Mouse (Mus musculus) thymus, postnatal 0 days (tissue): ENCODE data around the gene Slc7a4. TPM values are rescaled to one million over a fixed set of nuclear protein-coding genes. Genes with fewer than 3 reads are reported as not detected.
A peak's percentile ranks its signal among the peaks of the same experiment; 100 is the strongest.

Source experiments
- DNase-seq: peaks from one replicate; pipeline ENCODE4 v3.0.0-alpha.2; 2015; ENCODE audit warnings: low spot score
- polyA plus RNA-seq: library from polyadenylated mRNA; unstranded; fragments of >200 nt; fragmentation: Nextera tagmentation; extraction: Ambion mirVana; gene quantifications from 2 replicates; pipeline ENCODE4 v1.2.1, GENCODE M21; 2015

The Slc7a4 gene
- polyA plus RNA-seq: 1.5 and 2.1 TPM in 2 replicates

DNA sequence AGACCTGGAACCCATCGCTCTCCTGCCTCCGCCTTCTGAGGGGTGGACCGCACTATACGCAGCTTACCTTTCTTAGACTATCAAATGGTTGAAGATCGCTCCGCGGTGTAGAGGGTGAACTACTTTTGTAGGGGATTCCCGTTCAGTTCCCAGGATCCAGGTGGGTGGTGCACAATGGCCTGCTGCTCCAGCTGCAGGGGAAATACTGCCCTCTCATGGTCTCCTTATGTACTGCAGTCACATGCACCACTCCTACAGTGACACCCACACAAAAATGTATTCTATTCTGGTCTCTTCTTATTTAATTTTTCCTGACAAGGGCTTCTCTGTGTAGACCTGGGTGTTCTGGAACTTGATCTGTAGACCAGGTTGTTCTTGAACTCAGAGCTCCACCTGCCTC is at the start of gene Slc7a4:
Gene Slc7a4, minus strand, starts transcription at position 151 of the 400 bp plus-strand sequence.
- peak; percentile 50 for DNase-seq

- no peak for DNase-seq
Measured at GRCm38 (mm10) chr16:17632580-17632979, 49.6 kb upstream of the Slc7a4 start.

DNA sequence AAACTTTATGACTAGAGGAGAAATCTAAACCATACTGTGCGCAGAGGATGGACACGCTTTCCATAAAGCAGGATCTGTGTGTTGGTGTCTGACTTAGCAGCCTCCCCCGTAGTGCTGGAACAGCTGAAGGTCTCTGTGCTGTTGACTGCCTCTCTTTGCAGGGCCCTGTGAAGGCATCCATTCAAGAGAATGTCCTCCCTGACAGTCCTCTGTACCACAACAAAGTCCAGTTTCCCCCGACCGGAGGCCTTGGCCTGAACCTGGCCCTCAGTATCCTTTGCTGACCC is 43.2 kb upstream of the Slc7a4 start:
- no peak for DNase-seq

- no peak for DNase-seq
Measured at GRCm38 (mm10) chr16:17625488-17626268, 42.7 kb upstream of the Slc7a4 start.

DNA sequence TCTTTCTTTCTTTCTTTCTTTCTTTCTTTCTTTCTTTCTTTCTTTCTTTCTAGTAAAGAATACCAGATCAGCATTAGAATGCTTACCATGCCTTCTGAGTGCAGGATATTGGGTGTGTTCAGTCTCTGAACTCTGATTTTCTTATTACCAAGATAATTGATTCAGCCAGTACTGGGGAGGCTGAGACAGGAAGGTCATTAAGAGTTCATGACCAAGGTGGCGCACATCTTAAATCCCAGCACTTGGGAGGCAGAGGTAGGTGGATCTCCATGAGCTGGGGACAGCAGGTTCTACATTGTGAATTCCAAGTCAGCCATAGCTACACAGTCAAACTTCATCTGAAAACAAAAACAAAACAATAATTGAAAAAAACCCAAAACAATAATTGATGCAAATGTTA is 38.9 kb upstream of the Slc7a4 start:
- no peak for DNase-seq

- DNase-seq: peak; percentile 87
Measured at GRCm38 (mm10) chr16:17619198-17620105, 36.4 kb upstream of the Slc7a4 start, which contains the start of gene Smpd4. Gene Smpd4, plus strand, starts transcription at chr16:17619354.

DNA sequence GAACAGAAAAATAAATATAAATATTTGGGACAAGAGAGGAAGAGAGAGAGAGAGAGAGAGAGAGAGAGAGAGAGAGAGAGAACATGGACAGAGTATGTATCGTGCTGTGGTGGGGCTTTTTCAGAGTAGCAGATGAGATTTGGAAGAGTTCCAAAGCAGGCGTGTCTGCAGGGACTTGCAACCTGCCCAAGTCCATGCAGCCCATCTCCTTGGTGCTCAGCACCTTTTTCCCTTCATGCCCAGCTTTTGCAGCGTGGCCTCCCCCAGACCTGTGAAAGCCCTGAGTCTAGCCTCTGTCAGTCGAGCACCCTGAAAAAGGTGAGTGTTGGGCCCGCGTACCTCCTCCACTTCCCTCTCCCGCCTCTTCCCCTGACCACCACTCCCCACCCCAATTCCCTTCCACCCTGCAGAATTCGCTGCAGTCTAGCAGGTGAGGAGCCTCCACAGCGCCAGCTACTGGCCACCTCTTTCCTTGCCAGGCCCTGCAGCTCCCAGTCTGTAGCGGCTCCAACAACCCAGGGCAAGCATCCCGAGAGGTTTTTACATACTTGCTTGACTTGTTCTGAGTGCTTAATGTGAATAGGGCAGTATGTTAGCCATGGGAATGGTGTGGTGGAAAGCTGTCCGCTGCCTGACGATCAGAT is 35.0 kb upstream of the Slc7a4 start:
- DNase-seq: peak; percentile 60

DNA sequence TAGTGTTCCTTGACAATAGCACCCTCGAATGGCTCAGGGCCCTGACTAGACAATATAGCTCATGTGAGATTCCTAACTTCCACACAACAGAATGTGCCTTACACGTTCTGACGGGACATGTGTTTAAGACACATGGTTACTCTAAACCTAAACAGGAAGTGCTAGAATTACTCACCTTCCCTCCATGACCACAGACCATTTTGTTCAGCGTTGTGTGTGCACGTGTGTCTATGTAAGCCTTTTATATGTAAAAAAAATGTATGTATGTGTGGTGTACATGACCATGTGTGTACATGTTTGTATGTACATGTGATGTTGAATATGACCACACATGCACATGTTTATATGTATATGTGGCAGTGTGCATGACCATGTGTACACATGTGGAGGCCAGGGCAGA is 33.2 kb upstream of the Slc7a4 start:
- no peak for DNase-seq

GRCm38 (mm10) chr16:17614740-17615139 is 31.7 kb upstream of the Slc7a4 start:
- DNase-seq: peak; percentile 3

- DNase-seq: no peak
Measured at GRCm38 (mm10) chr16:17611383-17611782, 28.4 kb upstream of the Slc7a4 start.

- DNase-seq: no peak
Measured at GRCm38 (mm10) chr16:17605684-17606083, 22.7 kb upstream of the Slc7a4 start.

DNA sequence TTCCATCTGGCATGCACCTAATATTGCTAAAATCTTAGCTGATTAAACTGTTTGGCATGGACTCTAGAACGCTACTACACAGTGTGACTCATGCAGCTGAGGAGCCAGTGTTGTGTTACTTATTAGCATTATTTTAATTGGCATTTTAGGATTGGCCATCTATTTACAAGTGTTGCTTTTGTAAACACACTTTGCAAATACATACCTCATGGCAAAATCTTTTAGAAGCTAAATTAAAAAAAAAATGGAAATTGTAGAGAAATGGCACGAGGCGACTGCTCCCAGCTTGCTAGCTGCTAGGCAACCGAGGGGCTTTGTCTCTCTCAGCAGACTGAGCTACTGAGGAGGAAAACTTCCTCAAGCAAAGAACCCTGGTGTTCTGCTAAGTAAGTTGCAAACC is 21.9 kb upstream of the Slc7a4 start:
- no peak for DNase-seq

DNA sequence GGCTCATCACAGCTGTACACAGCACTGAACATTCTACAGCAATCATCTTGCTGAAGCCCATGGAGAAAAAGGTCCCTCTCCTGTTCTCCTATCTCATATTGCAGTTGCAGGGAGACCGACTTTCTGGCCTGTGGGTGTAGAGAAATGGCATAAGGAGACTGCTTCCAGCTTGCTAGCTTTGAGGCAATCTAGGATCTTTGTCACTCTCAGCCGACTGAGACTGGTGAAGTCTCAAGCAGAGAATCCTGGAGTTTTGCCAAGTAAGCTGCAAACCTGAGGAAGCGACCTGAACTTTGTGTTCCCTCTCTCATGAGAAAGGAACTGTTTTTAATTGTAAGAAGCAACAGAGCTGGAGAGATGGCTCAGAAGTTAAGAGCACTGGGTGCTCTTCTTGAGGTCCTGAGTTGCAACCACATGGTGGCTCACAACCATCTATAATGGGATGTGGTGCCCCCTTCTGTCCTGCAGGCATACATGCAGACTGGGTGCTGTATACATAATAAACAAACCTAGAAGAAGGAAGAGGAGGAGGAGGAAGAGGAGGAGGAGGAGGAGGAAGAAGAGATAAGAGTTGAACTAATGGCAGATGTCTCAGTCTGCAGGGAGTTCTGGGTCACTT is 18.0 kb upstream of the Slc7a4 start:
- peak; percentile 15 for DNase-seq

DNA sequence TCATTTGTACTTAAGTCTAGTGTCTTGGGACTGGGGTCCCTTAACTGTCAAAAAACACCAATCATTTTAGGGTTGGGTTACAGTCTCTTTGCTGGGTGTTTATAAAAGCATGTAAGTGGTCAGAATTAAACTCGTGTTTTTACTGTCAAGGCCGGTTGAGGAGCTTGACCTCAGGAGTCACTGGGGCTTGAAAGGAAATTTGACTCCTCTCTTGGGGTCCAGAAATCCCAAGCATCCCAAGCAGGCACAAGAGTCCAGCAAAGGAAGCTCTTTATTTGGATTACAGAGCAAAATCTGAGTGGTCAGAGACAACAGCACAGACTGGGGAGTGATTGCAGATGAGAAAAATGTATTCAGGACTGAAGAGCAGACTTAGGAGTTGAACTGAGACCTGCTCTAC is 7.7 kb upstream of the Slc7a4 start:
- DNase-seq: no peak

GRCm38 (mm10) chr16:17584555-17584954 is 1.5 kb upstream of the Slc7a4 start:
- no peak for DNase-seq

DNA sequence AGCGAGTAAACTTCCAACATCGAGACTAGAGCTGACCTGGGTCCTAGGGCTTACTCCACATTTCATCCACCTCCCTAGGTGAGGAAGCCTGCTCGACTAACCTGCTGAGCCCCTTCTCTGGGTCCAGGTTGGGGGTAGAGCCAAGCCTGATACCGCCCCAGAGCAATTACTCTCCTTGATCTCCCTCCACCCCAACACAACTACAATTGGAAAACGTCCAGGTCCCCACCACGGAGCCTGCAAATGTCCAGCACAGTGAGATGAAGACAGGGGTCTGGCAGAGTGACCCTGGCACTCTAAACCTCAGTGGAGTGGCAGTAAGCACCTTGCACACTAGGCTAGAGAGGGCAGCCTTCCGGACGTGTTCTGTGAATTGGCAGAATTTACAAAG is 6.2 kb downstream of the Slc7a4 start:
- DNase-seq: no peak

DNA sequence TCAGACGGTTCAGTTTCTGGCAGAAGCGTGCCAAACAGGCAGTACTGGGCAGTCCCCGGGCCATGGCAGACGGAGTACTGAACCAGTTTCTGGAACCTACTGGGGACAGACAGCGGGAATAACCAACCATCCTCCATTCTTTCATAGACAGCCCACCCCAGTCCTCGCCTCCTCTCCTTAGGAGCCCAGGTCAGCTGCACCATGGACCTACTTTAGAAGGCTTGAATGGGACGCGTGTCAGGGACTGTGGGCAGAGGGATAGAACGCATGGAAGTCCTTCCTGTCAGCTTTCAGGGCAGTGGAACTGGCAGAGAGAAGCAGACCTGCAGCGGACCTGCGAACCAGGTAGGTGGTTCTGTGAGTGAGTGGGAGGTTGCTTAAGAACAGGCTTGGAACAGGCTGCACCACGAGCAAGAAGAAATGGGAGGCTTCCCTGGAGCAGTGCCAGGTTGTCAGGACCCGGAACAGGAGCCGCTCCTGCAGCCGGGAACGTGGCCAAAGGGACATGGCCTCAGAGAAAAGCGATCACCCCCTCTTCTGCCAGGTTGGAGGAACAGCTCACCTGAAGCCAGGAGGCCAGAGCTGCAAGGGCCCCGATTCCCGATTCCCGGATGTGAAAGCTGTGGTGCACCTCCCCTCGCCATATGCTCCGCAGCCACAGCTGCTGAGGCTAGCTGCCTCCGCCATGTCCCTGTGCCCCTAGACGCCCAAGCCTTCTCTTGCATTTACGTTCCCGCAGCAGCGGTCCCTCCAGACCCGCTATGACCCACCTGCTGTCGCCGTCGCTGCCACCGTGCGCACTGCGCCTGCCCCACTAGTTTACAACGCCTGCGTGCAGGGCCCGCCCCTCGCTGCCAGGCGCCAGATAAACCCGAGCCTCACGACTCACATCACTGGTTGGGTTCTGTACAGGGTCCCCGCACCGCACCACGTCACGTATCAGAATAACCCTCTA is 6.9 kb downstream of the Slc7a4 start:
- DNase-seq: peak; percentile 21

- no peak for DNase-seq
Measured at GRCm38 (mm10) chr16:17566186-17566585, 16.8 kb downstream of the Slc7a4 start.

- DNase-seq: no peak
Measured at GRCm38 (mm10) chr16:17564771-17565170, 18.2 kb downstream of the Slc7a4 start.

DNA sequence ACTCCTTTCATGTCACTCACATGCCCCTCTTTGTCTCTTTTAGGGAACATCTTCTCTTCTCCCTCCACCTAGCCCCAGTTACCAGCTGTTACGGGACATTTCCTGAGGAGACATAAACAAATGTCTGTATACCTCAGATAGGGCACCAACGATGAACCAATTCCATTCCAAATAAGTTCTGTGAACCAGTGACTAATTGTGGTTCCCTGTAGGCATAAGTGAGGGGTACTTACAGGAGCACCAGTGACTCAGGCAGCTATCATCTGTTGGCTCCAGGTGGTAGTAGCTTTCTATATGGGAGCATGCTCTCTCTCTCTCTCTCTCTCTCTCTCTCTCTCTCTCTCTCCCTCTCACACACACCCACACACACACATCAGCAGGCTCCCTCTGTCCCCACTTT is 18.8 kb downstream of the Slc7a4 start:
- DNase-seq: no peak
